Mouse (Mus musculus) heart, embryonic 10.5 days (tissue): ENCODE results near the gene Peli2. TPM values are rescaled to one million over a fixed set of nuclear protein-coding genes. Genes with fewer than 3 reads are reported as not detected.

Experiments used
- DNase-seq: peaks from one replicate; pipeline ENCODE4 v3.0.0-alpha.2; 2017; ENCODE audit warnings: low spot score
- H3K27ac ChIP-seq: fragments of 300-500 bp; sonication (generic); 2 replicates; pipeline ENCODE4 v1.5.1; 2016; ENCODE audit warnings: mild to moderate bottlenecking
- H3K27me3 ChIP-seq: fragments of 300-500 bp; sonication (generic); 2 replicates; pipeline ENCODE4 v1.6.1; 2016; ENCODE audit warnings: mild to moderate bottlenecking; ENCODE audit not compliant: poor library complexity, insufficient read depth, severe bottlenecking
- H3K36me3 ChIP-seq: fragments of 300-500 bp; sonication (generic); 2 replicates; pipeline ENCODE4 v1.6.1; 2016; ENCODE audit warnings: mild to moderate bottlenecking, moderate library complexity
- H3K4me1 ChIP-seq: fragments of 300-500 bp; sonication (generic); 2 replicates; pipeline ENCODE4 v1.6.1; 2016; ENCODE audit warnings: mild to moderate bottlenecking
- H3K4me3 ChIP-seq: fragments of 300-500 bp; sonication (generic); 2 replicates; pipeline ENCODE4 v1.5.1; 2016; ENCODE audit warnings: mild to moderate bottlenecking, moderate library complexity
- H3K9me3 ChIP-seq: fragments of 300-500 bp; sonication (generic); 2 replicates; pipeline ENCODE4 v1.6.1; 2016; ENCODE audit warnings: mild to moderate bottlenecking, moderate library complexity
- WGBS: fragments of 180-500 bp; shearing (Covaris S2); methylation state at CpG from one replicate; pipeline ENCODE4 v1.1.7; 2016; 5-methylcytosine and 5-hydroxymethylcytosine counted together
- polyA plus RNA-seq: library from polyadenylated mRNA; unstranded; fragments of >200 nt; fragmentation: Nextera tagmentation; extraction: Ambion mirVana; gene quantifications from 2 replicates; pipeline ENCODE4 v1.2.1, GENCODE M21; 2016

The Peli2 gene
- polyA plus RNA-seq, 1 experiment from 2014 or later: 5.0 TPM

DNA sequence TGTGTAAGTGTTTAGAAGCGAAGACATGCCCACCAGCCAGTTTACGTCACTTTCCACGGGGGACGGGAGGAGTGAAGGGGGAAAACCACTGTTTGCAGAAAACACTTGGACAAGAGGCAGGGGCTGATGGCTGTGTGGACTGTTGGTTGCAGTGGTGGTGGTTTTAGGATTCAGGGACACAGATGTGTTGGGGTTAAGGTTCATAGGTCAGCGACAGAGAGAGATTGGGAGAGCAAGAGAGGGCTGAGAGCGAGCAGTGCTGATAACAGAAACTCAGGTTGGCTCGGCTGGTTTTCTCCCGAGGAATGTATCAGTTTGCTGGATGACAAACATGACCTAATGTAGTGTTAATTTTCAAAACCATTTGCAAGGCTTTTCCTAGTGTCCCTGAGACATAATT lies 80.8 kb downstream of the Peli2 start:
- Histone ChIP-seq H3K36me3 (0 out of 2 replicates have a peak, but pooled peaks cover 3% of the 10 kb centered on the region), H3K4me1 (peaks cover 39% of the 10 kb centered on the region), H3K27me3 (peaks cover 27% of the 10 kb centered on the region; the same call in 1 of the 2 replicates), H3K9me3 (no peaks in the 10 kb centered on the region), H3K27ac (0 out of 2 replicates have a peak overlapping the region, but pooled peaks have one; percentile 19), H3K4me3 (no peak overlapping the region)
- WGBS: 54% methylated on average over 8 of the region's 8 CpGs
- DNase-seq: no peak

GRCm38 (mm10) chr14:48202096-48203036 lies 81.7 kb downstream of the Peli2 start:
- peaks cover 49% of the 10 kb centered on the region for H3K4me1 ChIP-seq
- DNase-seq: no peak
- 64% methylated on average over 17 of the region's 17 CpGs for WGBS

DNA sequence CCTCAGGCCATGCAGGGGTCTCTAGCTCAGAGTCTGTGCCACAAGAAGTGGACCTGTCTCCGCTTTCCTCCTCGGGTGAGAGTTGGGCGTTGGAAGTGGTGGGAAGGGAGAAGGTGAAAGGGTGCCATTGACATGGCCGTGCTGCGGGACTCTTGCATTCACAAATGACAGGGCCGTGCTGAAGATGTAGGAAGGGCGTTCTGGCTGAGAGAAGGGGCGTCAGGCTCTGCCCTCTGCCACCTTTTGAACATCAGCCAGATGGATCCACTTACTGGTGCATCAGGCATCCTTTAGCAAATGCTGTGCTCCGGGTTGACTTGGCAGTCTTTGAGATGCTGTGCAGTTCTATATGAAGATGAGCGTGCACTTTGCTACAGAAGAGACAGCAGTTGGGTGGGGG lies 84.4 kb downstream of the Peli2 start:
- Histone ChIP-seq H3K4me3 (no peak overlapping the region), H3K9me3 (no peaks in the 10 kb centered on the region), H3K27me3 (peaks cover 28% of the 10 kb centered on the region; the same call in 1 of the 2 replicates), H3K27ac (no peak overlapping the region), H3K36me3 (0 out of 2 replicates have a peak, but pooled peaks cover 2% of the 10 kb centered on the region), H3K4me1 (peaks cover 52% of the 10 kb centered on the region)
- 80% methylated on average over 10 of the region's 10 CpGs for WGBS
- no peak for DNase-seq

More at GRCm38 (mm10) chr14:48202096-48203036, 81.7 kb downstream of the Peli2 start:
- Histone ChIP-seq H3K27me3 (peaks cover 27% of the 10 kb centered on the region; the same call in 1 of the 2 replicates), H3K4me3 (no peak overlapping the region), H3K36me3 (0 out of 2 replicates have a peak, but pooled peaks cover 3% of the 10 kb centered on the region), H3K9me3 (no peaks in the 10 kb centered on the region), H3K27ac (peak overlapping the region; percentile 24; the same call in 1 of the 2 replicates)

DNA sequence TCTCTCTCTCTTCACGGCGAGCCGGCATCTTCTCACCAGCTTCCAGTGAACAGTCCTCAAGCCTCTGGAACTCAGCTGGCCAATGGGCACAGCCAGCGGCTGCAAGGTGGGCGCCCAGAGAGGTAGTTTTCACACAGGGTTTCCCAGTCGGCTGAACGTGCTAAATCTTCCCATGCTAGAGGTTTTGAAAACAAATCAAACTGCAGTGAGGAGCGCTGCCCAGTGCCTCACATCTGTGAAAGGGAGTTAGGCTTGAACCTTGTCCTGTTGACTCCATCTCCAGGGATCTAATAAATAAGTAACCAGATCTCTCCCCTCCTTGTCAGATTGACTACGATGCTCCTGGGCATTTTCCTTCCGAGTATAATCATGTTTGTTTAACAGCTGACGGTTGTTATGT lies 85.0 kb downstream of the Peli2 start:
- 63% methylated on average over 11 of the region's 11 CpGs for WGBS
- DNase-seq: no peak

DNA sequence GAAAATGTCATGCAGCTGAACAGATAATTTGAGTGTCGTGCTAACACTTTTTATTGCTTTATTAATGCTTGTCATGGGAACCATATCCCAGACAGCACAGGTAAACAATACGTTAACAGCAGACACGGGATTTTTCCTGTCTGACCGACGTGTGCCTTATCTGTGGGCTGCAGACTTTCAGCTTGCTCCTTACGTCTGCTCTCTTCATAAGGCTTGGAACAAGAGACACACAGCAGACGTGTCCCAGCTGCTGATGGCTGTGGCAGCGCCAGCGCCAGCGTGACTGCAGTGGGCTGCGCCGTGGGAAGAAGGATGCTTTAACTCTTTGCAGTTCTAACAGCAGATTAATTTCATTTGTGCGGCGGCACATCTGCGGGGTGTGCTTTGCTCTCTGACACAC lies 86.5 kb downstream of the Peli2 start:
- Histone ChIP-seq H3K4me3 (peak overlapping the region; percentile 9; the same call in 1 of the 2 replicates), H3K4me1 (peaks cover 34% of the 10 kb centered on the region), H3K9me3 (no peaks in the 10 kb centered on the region), H3K27me3 (peaks cover 20% of the 10 kb centered on the region; the same call in 1 of the 2 replicates), H3K27ac (no peak overlapping the region; the same call in 1 of the 2 replicates), H3K36me3 (no peaks in the 10 kb centered on the region)
- WGBS: 19% methylated on average over 15 of the region's 15 CpGs
- no peak for DNase-seq

More for the DNA sequence above, 85.0 kb downstream of the Peli2 start:
- no peak overlapping the region for H3K4me3 ChIP-seq
- peaks cover 46% of the 10 kb centered on the region for H3K4me1 ChIP-seq
- H3K36me3 ChIP-seq: no peaks in the 10 kb centered on the region
- no peaks in the 10 kb centered on the region for H3K9me3 ChIP-seq
- H3K27ac ChIP-seq: no peak overlapping the region
- peaks cover 28% of the 10 kb centered on the region; the same call in 1 of the 2 replicates for H3K27me3 ChIP-seq

- peak overlapping the region; percentile 32; the same call in 1 of the 2 replicates for H3K27ac ChIP-seq
- 64% methylated on average over 12 of the region's 12 CpGs for WGBS
- H3K9me3 ChIP-seq: no peaks in the 10 kb centered on the region
- H3K36me3 ChIP-seq: no peaks in the 10 kb centered on the region
- DNase-seq: no peak
- peaks cover 26% of the 10 kb centered on the region for H3K4me1 ChIP-seq
- H3K27me3 ChIP-seq: peaks cover 13% of the 10 kb centered on the region; the same call in 1 of the 2 replicates
- no peak overlapping the region for H3K4me3 ChIP-seq
These were observed 87.4 kb downstream of the Peli2 start for GRCm38 (mm10) chr14:48207746-48208640.

- Histone ChIP-seq H3K4me3 (no peak overlapping the region), H3K4me1 (peaks cover 26% of the 10 kb centered on the region), H3K9me3 (no peaks in the 10 kb centered on the region), H3K27me3 (peaks cover 13% of the 10 kb centered on the region; the same call in 1 of the 2 replicates), H3K27ac (no peak overlapping the region), H3K36me3 (no peaks in the 10 kb centered on the region)
- 88% methylated on average over 5 of the region's 5 CpGs for WGBS
- DNase-seq: no peak
These were observed 88.8 kb downstream of the Peli2 start for GRCm38 (mm10) chr14:48209436-48209835.

GRCm38 (mm10) chr14:48210089-48210488 lies 89.5 kb downstream of the Peli2 start:
- no peak for DNase-seq
- H3K27ac ChIP-seq: no peak overlapping the region
- H3K4me3 ChIP-seq: no peak overlapping the region
- 82% methylated on average over 8 of the region's 9 CpGs for WGBS
- peaks cover 26% of the 10 kb centered on the region for H3K4me1 ChIP-seq
- peaks cover 13% of the 10 kb centered on the region; the same call in 1 of the 2 replicates for H3K27me3 ChIP-seq
- no peaks in the 10 kb centered on the region for H3K36me3 ChIP-seq
- H3K9me3 ChIP-seq: no peaks in the 10 kb centered on the region

DNA sequence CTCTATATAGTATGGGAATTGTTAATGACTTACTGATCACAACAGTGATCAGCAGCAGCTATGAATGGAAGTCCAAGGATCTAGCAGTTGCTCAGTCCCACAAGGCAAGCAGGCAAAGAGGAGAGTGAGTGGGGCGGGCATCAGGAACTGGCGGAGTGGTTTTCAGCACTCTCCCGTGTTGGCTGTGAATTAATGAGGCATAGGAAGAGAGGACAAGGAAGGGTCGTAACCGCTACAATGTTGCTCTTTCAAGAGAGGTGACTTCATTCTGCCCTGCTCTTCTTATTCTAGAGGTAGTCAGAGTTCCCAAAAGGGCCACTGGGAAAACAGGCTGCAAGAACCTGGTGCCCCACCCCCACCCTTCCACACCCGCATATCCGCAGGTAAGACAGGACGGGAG lies 90.9 kb downstream of the Peli2 start:
- no peak overlapping the region for H3K4me3 ChIP-seq
- no peak overlapping the region for H3K27ac ChIP-seq
- peaks cover 19% of the 10 kb centered on the region for H3K4me1 ChIP-seq
- no peak for DNase-seq
- H3K27me3 ChIP-seq: peaks cover 13% of the 10 kb centered on the region; the same call in 1 of the 2 replicates
- H3K9me3 ChIP-seq: no peaks in the 10 kb centered on the region
- no peaks in the 10 kb centered on the region for H3K36me3 ChIP-seq
- 72% methylated on average over 8 of the region's 8 CpGs for WGBS

DNA sequence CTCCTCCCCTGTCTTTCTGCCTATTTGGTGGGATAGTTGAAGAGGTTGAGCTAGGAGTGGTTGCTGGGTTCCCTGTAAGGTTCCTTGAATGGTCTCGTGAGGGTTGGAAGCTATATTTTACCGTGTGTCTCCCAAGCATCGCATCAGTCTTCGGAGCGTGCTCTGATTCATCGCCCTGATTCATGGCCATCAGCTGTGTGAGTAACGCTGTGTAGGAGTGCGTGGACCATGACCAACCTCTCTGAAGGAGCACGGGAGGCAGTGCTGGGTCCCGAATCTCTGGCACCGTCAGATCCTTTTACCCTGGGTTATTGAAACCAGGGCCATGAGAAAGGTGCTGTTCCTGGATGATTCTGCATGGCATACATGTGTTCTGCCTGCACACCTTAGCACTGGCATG lies 92.2 kb downstream of the Peli2 start:
- no peak overlapping the region for H3K27ac ChIP-seq
- DNase-seq: no peak
- peaks cover 6% of the 10 kb centered on the region; the same call in 1 of the 2 replicates for H3K4me1 ChIP-seq
- H3K27me3 ChIP-seq: peaks cover 13% of the 10 kb centered on the region; the same call in 1 of the 2 replicates
- 94% methylated on average over 11 of the region's 11 CpGs for WGBS
- no peak overlapping the region for H3K4me3 ChIP-seq
- H3K36me3 ChIP-seq: no peaks in the 10 kb centered on the region
- no peaks in the 10 kb centered on the region for H3K9me3 ChIP-seq

GRCm38 (mm10) chr14:48213593-48213992 lies 93.0 kb downstream of the Peli2 start:
- Histone ChIP-seq H3K9me3 (no peaks in the 10 kb centered on the region), H3K4me3 (no peak overlapping the region), H3K27ac (no peak overlapping the region), H3K4me1 (no peaks in the 10 kb centered on the region), H3K36me3 (no peaks in the 10 kb centered on the region), H3K27me3 (peaks cover 13% of the 10 kb centered on the region; the same call in 1 of the 2 replicates)
- WGBS: 89% methylated on average over 15 of the region's 15 CpGs
- DNase-seq: no peak

- H3K4me1 ChIP-seq: peaks cover 15% of the 10 kb centered on the region
- no peak overlapping the region for H3K4me3 ChIP-seq
- no peaks in the 10 kb centered on the region for H3K36me3 ChIP-seq
- 88% methylated on average over 9 of the region's 9 CpGs for WGBS
- no peak for DNase-seq
- no peak overlapping the region for H3K27ac ChIP-seq
- no peaks in the 10 kb centered on the region for H3K27me3 ChIP-seq
- no peaks in the 10 kb centered on the region for H3K9me3 ChIP-seq
These were observed 101.4 kb downstream of the Peli2 start for GRCm38 (mm10) chr14:48222051-48222450.
